Mouse (Mus musculus) adrenal gland, adult (tissue): ENCODE data around the gene Gm364.
A peak's percentile ranks its signal among the peaks of the same experiment; 100 is the strongest.

ENCODE experiments used
- DNase-seq, 2 experiments: peaks; one replicate each; pipeline ENCODE4 v3.0.0; 2022 to 2023; ENCODE audit warnings: low spot score in 1 of 2; ENCODE audit not compliant: inconsistent age in 2 of 2

The Gm364 gene

DNA sequence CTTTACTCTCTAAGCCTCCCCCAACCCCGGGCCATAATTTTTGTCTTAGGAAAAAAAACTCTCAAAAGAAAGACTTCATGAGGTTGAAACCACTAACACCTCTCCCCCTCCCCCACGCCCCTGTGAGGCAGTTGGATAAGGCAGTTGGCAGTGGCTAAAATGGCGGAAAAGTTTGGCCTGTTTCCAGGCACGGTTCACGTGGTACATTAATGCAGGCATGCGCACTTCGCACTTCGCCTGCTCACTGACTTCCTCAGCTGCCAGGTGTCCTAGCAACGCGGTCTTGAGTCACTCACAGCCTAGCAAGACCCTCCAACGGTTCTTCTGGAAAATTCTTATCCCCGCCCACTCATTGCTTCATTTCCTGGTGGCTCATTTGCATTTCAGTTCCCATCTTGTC is at the start of gene Gm364:
TSS of gene Gm364 (plus strand) at position 386 of the 400 bp plus-strand sequence.
- no peak for DNase-seq

DNA sequence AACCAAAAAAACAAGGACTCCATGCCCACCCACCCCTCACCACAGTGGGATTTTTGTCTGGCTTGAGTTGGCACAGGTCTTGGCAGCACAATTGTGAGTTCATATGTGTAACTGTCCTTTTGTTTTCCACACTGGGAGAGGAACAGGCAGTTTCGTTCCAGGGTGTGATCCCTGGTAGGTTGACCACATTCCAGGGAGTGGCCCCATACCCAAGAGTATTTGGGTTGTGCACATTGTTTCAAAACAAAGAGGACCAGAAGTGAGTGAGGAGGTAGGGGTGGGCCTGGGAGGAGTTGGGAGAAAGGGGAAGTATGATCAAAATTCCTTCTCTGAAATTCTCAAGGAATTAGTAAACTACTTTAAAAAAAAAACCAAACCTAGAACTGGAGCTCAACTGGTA is 49.6 kb upstream of the Gm364 start:
- DNase-seq = no peak

DNA sequence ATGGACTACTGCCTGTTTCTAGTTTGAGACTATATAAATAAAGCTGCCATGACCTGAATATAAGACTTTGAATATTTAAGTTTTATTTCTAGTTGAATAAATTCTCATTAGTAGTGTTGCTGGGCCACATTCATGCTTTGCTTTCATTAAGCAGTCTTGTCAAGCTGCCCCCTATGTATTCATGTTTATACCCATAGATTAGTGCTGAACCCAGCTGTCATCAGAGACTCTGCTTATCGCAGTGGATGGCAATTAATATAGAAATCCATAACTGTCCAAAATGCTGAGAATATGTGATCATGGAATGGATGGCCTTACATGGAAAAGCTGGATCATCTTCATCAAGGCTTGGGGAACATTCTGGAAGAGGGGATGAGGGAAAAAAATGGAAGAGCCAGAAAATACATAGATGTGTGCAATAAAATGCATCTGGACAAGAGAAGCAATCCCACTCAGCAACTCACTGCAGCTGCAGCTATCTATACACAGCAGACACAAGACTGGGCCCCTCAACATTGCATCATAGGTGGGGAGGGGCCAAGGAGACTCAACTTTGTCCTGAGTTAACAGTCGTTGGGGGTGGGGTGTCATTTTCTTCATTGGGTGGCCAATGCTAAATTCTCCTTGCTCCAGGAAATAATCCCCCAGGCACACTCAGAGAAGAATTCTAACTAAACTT is 43.9 kb upstream of the Gm364 start:
- DNase-seq = no peak

DNA sequence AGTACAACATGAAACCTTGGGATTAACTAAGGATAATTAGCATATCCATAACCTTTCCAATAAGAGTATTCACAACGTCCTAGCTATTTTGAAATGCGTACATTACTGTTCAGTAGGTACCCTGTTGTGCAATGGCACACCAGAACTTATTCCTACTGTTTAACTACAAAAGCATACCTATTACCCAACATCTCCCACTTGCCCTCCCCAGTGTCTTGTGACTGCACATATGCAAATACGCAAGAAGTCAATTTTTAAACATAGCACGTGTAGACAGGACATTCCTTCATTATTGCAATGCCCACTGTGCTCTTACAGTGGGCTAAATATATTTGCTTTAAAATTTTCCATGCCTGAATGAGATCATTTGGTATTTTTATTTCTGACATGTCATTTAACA is 36.0 kb upstream of the Gm364 start:
- no peak for DNase-seq

DNA sequence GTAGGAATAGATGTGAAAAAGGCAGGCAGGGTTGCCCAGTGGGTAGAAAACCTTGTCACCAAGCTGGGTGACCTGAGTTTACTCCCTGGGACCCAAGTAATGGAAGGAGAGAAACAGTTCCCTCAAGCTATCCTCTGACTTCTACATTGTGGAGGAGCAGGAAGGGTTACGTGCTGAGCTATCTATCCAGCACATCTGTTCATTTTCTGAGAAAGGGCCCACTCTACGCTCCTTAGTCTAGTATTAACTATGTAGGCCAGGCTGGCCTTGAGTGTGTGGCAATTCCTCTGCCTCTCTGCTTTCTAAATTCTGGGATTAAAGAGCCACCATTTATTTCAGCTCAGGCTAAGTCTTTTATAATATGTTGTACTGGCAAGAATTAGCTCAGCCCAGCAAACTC is 35.4 kb upstream of the Gm364 start:
- DNase-seq = peak in 1 of 2 experiments; percentile 43

DNA sequence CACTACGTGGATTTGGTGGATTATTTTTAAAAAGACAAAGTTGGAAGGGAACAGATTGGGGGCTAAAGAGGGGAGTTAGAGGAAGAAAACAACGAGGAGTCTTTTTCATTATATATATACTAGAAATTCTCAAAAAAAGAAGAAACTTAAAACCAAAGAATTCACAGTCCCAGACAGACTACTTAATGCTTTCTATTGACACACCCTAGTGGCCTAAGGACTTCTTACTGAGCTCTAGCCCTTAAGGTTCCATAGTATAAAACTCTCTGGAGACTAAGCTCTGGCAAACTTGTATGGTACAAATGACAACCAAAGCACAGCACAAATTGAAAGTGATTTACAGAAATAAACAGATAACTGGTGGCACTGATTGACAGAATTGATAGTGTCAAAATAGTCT is 34.9 kb upstream of the Gm364 start:
- DNase-seq = no peak

DNA sequence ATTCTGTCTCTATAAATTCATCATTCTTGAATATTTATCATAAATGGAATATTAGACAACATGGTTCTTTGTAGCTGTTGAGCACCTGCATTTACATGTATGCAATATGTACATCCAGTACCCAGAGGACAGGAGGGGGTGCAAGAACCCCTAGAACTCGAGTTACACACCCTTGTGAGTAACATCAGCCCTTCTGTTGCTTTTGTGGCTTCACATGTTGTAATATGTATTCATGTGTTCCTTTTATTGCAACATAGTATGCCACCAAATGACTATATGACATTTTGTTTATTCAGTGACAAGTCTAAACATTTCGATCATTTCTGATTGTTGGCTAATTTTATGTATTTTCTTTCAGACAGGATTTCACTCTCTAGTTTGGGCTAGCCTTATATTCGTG is 31.9 kb upstream of the Gm364 start:
- no peak for DNase-seq

DNA sequence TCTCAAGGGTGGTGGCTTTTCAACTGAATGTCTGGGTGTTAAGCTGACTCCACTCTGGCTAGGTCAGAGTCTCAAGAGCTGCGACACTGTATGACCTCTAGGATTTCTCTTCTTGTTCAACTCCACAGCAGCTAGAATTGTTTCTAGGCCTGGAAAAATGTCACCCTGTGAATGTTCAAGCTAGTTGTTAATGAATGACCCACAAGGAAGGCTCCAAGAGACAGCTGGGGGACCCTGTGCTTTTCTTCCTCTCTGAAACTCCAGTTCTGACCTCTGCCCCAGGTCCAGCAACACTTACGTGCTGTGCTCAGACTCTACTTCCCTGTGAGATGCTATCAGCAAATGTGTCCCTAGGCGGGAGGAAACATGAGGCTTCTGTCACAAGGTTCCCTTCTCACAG is 30.4 kb upstream of the Gm364 start:
- DNase-seq = no peak

DNA sequence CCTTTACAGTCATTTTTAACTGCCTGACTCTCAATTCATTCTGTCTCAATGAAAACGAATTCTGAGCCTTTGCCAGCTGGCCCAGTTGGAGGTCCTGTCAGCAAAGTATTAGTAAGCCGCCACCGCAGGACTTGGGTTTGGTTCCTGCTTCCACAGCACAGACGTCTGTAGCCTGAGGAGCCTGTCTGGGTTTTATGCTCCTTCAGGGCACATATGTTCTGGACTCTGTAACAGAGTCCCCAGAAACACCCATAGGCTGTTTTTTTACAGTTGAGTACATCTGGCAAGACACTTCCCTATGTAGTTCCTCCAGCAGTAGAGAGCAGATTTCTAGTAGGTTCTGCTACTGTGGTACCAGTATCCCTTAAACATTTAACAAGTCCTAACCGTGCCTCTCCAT is 28.0 kb upstream of the Gm364 start:
- no peak for DNase-seq

DNA sequence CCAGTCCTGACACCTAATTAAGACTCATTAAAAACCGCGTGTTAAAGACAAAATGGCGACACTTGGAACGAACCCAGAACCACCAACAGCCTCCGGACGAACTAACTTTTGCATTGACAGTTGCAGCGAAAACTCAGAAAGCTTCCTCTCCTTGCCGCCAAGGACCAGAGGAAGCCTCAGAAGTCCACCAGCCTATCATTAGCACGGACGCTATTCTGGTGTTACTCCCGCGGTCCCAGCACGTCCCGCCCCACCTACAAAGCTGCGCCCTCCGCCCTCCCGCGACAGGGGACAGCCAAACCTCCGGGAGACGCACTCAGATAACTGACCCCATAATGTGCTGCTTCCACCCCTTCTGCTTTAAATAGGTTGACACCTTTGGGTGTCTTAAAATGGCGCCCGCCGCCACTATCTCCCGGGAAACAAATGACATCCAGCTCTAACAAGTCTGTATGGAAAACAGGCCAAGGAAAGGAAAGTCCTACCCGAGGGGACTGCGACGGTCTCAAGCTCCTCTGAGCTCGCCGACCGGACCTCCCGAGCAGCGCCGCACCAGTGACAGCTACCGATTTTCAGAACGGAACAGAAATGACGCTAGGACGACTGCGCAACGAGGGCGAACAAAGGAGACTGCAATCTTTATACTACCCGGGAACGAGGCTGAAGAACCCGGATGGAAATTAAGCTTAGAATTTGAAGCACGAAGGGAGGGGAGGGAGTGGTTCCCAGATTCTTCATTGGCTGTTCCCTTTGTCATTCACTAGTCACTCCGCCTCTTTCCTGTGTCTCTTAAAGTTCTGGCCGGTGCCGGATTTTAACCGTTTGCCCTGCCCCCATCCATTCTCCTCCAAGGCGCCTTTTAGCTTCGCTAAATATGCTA is 16.3 kb upstream of the Gm364 start, which contains the start of gene Rbmx:
TSS of gene Rbmx (minus strand) at position 670 of the 880 bp plus-strand sequence.
- peak; percentile 85 to 95 for DNase-seq

DNA sequence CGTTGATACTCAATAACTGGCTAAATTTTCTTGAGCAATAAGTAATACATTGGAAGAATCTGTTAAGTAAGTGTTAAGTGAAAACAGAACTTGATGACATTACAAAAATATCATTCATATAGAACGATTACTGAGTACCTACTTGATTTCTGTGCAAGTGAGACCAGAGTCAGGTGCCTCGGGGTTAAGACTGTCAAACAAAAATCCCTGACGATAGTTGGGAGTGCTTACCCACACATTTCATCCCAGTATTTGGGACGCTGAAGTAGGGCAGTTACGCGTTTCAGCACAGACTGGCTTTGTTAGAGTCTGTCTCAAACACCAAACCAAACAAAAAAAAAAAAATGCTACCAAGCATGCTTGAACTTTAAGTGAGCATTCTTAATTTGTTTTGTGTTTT is 15.5 kb upstream of the Gm364 start:
- peak in 1 of 2 experiments; percentile 39 for DNase-seq

DNA sequence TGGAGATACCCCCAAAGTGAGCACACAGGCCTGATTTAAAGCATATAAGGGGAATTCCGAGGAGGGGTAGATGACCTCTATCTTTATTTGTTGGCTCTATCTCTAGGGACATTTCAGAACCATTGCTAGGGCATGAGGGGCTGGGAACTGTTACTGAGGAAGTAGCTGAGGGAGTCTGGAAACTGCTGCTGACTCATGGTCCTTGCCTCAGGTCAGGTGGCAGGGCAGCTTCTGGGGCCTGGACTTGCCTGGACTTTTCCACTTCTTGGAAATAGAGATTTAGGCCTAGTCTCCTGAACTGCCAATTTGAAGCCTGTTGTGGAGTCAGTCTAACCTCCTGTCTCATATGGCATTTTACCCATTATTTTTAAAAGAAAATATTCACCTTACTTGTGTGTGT is 7.6 kb upstream of the Gm364 start:
- no peak for DNase-seq

DNA sequence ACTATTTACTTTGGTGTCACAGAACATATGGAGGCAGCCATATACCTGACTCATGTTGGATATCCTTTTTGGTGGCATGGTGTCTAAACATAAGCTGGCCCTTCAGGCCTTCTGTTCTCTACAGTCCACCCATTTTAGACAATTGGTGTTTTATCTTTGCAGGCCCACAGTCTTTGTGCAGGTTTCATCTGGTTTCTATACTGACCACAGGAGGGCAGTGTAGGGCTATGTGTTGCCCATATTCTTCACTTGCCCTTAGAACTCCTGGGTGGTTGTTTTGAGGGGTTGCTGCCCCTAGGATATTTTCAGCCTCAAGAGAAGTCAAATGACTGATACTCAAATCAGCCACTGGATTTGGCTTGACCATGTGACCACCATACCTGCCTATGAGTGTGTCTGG is 5.3 kb upstream of the Gm364 start:
- DNase-seq = peak in 1 of 2 experiments; percentile 50

DNA sequence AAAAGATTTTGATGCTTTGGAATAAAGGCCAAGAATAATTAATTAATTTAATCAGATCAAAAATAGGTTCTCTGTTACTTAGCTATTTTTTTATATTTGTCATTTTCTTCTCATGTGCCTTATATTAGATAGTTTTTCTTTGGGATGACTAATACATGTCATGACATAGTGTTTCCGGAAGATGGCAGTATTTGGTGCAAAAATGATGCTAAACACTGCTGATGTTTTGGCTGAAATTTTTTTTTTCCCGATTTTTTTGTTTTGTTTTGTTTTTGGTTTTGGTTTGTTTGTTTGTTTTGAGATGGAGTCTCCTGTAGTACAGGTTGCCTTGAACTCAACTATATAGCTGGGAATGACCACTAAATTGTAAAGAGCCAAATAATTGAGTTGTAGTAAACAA is 22.7 kb downstream of the Gm364 start:
- DNase-seq = peak in 1 of 2 experiments; percentile 44

DNA sequence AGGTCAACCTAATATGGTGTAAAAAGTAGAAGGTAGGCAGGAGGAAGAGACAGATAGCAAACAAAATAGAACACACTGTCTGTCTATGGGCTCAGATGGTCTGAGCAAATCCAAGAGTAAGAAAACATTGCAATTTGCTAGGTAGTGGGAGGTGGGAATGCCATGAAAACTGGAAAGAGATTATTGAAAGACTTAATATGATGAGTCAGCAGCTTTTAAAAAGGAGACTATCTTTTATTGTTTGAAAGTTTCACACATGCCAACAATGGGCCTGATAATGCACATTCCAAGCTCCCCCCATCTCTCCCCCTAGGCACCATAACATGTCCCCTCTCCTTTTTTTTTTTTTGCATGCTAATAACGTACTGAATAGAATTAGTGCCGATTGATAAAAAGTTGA is 24.9 kb downstream of the Gm364 start:
- DNase-seq = no peak

DNA sequence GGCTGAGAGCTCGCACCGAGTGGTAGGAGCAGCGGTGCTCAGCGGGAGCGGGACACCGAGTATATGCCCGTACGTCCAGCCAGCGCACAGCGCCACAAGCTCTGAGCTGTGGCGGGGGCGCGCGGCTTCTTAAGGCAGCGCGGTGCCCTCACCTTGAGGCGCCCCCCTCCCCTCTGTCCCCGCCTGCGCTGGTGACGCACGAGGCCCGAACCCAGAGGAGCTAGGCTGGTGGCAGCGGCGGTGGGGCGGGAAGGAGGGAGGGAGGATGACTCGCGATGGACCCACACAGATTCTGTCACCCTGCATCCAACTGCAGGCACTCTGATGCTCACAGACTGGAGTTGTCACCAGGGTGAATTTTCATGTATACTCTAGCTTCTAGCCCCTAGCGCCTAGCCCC is 94.7 kb downstream of the Gm364 start, which contains the start of gene Gpr101:
TSS of gene Gpr101 (minus strand) at position 124 of the 400 bp plus-strand sequence.
- no peak for DNase-seq

DNA sequence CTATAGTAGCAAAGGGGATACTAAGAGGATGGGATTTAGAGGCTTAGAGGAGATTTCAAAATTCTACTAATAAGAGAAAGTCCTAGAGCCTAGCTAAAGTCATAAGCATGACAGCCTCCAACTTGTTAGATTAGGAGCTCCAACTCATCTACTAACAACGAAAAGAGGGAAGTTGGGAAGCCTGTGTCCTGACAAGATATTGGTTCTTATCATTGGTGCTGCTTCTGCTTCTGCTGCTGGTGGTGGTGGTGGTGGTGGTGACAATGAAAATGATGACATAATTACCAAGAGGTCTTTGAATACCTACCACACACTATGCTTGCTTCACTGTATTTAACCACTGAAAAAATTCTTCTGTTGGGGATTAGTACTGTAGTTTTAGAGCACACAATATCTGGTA is 97.3 kb downstream of the Gm364 start:
- DNase-seq = no peak

DNA sequence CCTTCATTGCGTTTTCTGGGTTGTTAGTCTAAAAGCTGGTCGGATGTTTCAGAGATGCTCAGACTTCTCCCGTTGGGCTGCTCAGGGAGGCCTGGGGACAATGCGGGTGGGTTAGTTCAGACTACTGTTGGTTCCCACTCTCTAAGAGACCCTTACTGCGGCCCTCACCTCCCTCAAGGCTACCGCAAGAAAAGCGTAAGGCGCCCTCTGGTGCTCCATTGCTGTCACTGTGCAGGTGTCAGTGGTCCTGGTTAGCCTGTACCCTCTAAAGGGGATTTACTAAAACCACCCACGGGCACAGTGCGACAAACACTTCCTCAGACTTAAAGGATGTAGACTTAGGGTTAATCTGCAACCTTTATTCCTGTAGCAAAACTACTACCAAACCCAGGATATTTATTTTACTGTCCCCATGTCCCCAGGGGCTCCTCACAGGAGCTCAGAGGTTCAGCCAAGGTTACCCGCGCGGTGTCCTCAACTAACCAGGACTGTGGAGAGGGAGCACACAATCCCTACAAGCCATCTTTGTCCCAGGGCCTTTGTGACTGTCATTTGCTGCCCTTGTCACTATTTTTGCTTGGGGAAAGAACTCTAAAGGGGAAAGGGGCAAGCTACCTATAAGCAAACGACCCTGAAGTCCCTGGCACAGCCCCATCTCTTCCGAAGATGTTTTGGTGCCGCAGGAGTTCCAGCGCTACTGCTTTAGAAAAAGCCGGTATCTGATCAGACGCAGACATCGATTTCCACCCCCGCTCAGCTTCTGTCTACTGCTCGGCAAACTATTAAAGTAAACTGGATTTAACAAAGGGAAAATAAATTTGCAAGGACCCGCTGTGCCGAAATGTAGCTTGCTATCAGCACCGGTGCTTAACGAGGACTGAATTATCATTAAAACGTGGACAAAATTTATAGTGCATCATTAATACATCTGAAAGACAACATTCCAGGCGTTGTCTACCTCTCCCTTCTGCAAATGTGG is 112.5 kb downstream of the Gm364 start:
- no peak for DNase-seq
